Mouse (Mus musculus) heart, embryonic 10.5 days (tissue): Measurements from ENCODE around the gene Zfp386. TPM values are rescaled to one million over a fixed set of nuclear protein-coding genes. Genes with fewer than 3 reads are reported as not detected.

ENCODE experiments used
- DNase-seq: peaks from one replicate; pipeline ENCODE4 v3.0.0-alpha.2; 2017; ENCODE audit warnings: low spot score
- H3K27ac ChIP-seq: fragments of 300-500 bp; sonication (generic); 2 replicates; pipeline ENCODE4 v1.5.1; 2016; ENCODE audit warnings: mild to moderate bottlenecking
- H3K27me3 ChIP-seq: fragments of 300-500 bp; sonication (generic); 2 replicates; pipeline ENCODE4 v1.6.1; 2016; ENCODE audit warnings: mild to moderate bottlenecking; ENCODE audit not compliant: poor library complexity, insufficient read depth, severe bottlenecking
- H3K36me3 ChIP-seq: fragments of 300-500 bp; sonication (generic); 2 replicates; pipeline ENCODE4 v1.6.1; 2016; ENCODE audit warnings: mild to moderate bottlenecking, moderate library complexity
- H3K4me1 ChIP-seq: fragments of 300-500 bp; sonication (generic); 2 replicates; pipeline ENCODE4 v1.6.1; 2016; ENCODE audit warnings: mild to moderate bottlenecking
- H3K4me3 ChIP-seq: fragments of 300-500 bp; sonication (generic); 2 replicates; pipeline ENCODE4 v1.5.1; 2016; ENCODE audit warnings: mild to moderate bottlenecking, moderate library complexity
- H3K9me3 ChIP-seq: fragments of 300-500 bp; sonication (generic); 2 replicates; pipeline ENCODE4 v1.6.1; 2016; ENCODE audit warnings: mild to moderate bottlenecking, moderate library complexity
- WGBS: fragments of 180-500 bp; shearing (Covaris S2); methylation state at CpG from one replicate; pipeline ENCODE4 v1.1.7; 2016; 5-methylcytosine and 5-hydroxymethylcytosine counted together
- polyA plus RNA-seq: library from polyadenylated mRNA; unstranded; fragments of >200 nt; fragmentation: Nextera tagmentation; extraction: Ambion mirVana; gene quantifications from 2 replicates; pipeline ENCODE4 v1.2.1, GENCODE M21; 2016

Gene Zfp386
- polyA plus RNA-seq, 1 experiment from 2014 or later = 37.4 TPM

GRCm38 (mm10) chr12:116101945-116102344 lies 54.4 kb downstream of the Zfp386 start:
- Histone ChIP-seq H3K27me3 (no peaks in the 10 kb centered on the region), H3K36me3 (no peaks in the 10 kb centered on the region), H3K4me3 (no peak overlapping the region), H3K4me1 (no peaks in the 10 kb centered on the region), H3K27ac (no peak overlapping the region), H3K9me3 (no peaks in the 10 kb centered on the region)
- no peak for DNase-seq
- 84% methylated on average over 2 of the region's 2 CpGs for WGBS

DNA sequence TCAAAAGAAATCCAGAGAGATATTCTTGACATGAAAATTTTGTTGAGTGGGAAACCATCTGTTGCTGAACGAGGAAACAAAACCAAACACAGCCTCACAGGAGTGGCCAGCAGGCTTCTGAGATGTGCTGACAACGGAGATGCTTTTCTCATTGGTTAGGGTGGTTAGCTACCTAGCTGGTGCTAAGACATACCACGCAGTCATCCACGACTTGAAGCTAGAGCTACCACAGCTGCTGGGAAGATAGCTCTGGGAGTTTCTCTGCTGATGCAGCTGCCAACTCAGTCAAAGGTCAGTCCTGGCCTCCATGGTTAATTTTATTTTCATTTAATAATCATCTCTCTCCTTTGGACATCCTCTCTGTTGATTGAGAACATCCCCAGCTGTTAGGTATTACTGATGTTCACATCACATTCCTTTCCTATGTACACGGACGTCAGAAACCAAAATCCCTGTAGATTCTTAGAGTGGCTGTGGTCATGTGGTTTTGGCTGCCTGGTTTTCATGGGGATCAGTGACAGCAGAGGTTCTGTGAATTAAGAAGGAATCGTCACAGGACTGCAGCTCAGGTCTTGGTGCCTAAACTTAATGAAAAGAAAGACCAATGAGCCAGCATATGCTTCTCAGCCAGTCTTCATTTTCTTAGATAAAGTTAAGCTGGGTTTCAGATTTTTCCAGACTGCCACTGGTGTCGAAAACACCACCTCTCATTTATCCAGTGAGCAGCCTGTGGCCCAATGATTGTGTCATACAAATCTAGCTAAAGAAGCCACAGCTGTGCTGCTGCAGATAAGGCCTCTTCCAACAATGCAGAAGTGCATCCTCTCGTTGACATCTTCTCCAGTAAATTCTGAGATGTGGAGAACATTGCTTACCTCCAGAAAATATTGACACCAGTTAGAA lies 62.2 kb downstream of the Zfp386 start:
- Histone ChIP-seq H3K4me3 (no peak overlapping the region), H3K27me3 (no peaks in the 10 kb centered on the region), H3K36me3 (no peaks in the 10 kb centered on the region), H3K27ac (no peak overlapping the region), H3K9me3 (no peaks in the 10 kb centered on the region), H3K4me1 (no peaks in the 10 kb centered on the region)
- 73% methylated on average over 9 of the region's 9 CpGs for WGBS
- DNase-seq = no peak

DNA sequence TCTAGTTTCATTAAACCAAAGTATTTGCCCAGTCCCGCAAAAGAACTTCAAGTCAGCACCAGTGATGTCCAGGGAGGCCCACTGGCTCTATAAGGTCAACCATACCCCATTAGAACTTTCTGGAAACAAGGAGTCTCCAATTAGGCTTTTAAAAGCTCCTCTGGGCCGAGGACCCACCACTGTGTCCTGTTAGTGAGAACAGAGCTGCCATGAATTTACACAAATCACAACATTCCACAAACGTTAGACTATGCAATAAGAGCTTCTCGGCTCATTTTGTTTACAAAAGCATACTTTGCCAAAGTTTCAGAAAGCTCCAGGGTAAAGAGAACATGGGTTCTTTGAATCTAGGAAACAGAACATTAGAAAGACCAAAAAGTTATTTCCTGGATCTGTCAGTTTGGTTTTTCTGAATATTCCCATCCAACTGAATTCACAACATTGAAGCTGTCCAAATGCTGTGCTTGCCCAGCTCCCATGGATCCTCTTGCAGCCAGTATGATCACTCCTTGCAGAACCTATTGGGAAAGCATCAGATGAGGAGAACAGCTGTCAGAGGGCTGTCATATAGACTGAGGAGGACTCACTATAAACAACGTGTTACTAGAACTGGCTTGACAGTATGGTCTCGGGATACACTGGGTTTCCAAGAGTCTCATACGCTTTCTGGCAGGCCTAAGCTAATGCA lies 63.6 kb downstream of the Zfp386 start:
- Histone ChIP-seq H3K4me1 (no peaks in the 10 kb centered on the region), H3K4me3 (no peak overlapping the region), H3K36me3 (no peaks in the 10 kb centered on the region), H3K27ac (no peak overlapping the region), H3K27me3 (no peaks in the 10 kb centered on the region), H3K9me3 (no peaks in the 10 kb centered on the region)
- 72% methylated on average over 7 of the region's 7 CpGs for whole genome bisulfite sequencing
- DNase-seq = no peak

Other genes with a start within 250 kb of the Zfp386 start
- gene Vipr2, start 30.0 kb downstream of the Zfp386 start, polyA plus RNA-seq = 0.55 and 1.8 TPM in 2 replicates
- 3.6 and 9.8 TPM in 2 replicates for gene Wdr60, start 215.3 kb downstream of the Zfp386 start, polyA plus RNA-seq
- not detected in 2 replicates for gene Gm11027, start 227.7 kb downstream of the Zfp386 start, polyA plus RNA-seq
- 12.5 and 14.7 TPM in 2 replicates for gene Esyt2, start 233.5 kb downstream of the Zfp386 start, polyA plus RNA-seq